Mouse (Mus musculus) E14TG2a.4 (cell line): ENCODE data around the gene Mylk3.

Experiments
- CTCF ChIP-seq: conservative IDR thresholded peaks from 2 replicates; pipeline ENCODE4 v1.5.1; 2014; ENCODE audit warnings: low read length
- NANOG ChIP-seq: IDR thresholded peaks from 2 replicates; pipeline ENCODE4 v1.6.1; 2014; ENCODE audit warnings: borderline replicate concordance, low read length, mixed read lengths
- POU5F1 ChIP-seq: IDR thresholded peaks from 2 replicates; pipeline ENCODE4 v1.6.1; 2014; ENCODE audit warnings: low read length, borderline replicate concordance

- TF ChIP-seq CTCF = no peak
- no peak for TF ChIP-seq NANOG
- no peak for TF ChIP-seq POU5F1
Measured at GRCm38 (mm10) chr8:85372465-85372839, 13.7 kb downstream of the Mylk3 start.
